Mouse (Mus musculus) heart, adult 10 weeks (tissue): ENCODE measurements around the gene Cxcr2. TPM values are rescaled to one million over a fixed set of nuclear protein-coding genes. Genes with fewer than 3 reads are reported as not detected.

ENCODE experiments used
- polyA plus RNA-seq: library from polyadenylated mRNA; stranded (reverse); fragments of 350-450 nt; fragmentation: Illumina TruSeq; extraction: RNeasy Lipid Tissue Mini Kit (QIAGEN cat#74804); gene quantifications from one replicate; pipeline ENCODE4 v1.2.3, GENCODE M21; 2014; ENCODE audit warnings: low read depth, low replicate concordance

The Cxcr2 gene
- polyA plus RNA-seq = not detected

GRCm38 (mm10) chr1:74153461-74154184 is at the start of gene Cxcr2:
Gene Cxcr2, plus strand, starts transcription at chr1:74153989.

DNA sequence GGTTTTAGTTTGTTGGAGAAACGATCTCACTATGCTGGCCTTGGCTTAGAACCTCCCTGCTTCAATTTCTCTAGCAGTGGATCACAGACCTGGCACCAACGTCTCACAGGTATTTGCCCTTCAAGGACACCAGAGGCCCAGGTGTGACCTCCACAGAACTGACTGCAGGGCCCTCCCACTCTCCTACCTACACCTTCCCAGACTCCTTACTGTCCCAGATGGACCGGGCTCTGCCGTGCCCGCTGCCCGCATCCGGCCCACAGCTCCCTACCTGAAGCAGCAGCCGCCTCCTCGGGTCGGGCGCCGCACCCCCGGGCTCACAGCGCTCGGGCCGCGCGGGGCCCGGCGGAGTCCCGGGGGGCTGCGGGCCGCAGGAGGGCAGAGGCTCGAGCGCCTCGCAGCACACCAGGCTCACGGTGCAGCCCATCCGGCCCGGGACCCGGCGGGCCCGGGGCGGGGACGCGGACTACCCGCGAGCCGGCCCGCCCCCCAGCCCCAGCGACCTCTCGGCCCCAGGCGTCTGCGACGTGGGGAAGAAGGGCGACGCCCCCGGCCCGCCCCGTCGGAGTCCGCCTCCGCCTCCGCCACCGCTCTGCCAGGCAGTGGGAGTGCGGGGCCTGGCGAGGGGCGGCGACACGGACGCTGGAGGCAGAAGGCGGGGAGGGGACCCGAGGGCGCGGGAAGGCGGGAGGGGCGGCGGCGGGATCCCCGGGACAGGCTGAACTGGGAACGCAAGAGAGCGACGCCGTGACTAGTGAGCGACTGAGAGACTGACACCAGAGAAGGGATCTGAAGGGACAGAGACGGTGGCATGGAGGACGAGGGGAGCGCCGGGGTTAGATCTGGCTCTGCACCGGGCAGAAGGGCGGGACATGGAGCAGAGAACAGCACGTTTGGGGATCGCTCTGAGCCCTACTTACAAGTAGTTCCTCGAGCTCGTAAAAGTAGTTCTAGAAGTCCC is 29.5 kb upstream of the Cxcr2 start, which contains the start of gene Tns1:
Gene Tns1, minus strand, starts transcription at position 429 of the 961 bp plus-strand sequence.

DNA sequence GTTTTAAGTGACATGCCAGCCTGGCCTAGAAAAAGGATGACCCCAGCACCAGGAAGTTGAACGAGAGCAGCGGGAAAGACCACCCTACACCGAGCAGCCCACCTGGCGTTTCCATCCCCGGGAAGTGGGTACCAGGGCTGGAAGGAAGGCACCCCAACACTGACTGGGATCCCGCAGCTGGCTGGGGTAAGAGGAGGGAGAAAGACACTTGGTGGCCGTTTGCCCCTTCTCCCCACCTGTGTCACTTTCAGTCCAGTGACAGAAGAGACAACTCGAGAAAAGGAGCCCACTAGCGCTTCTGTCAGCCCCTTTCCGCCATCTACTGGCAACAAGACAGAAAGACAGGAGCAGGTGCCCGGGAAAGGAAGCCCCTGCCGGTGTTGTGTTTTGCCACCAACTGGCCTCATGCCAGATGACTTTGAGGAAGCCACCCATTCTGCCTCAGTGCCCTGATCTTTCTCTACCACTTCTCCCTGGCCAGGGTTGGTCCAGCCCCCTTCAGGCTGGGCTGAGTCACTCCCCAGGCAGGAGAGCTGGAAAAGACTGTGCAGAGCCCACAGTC is 28.7 kb upstream of the Cxcr2 start, which contains the start of gene Rufy4:
Gene Rufy4, plus strand, starts transcription at position 551 of the 562 bp plus-strand sequence.

GRCm38 (mm10) chr1:74194445-74194844 is 40.7 kb downstream of the Cxcr2 start, which contains the start of gene Cxcr1:
Gene Cxcr1, minus strand, starts transcription at chr1:74194631.

Other genes starting within 250 kb of the Cxcr2 start
- 367 TPM for gene Tns1, start 29.5 kb upstream of the Cxcr2 start, polyA plus RNA-seq
- 1.3 TPM for gene Rufy4, start 28.4 kb upstream of the Cxcr2 start, polyA plus RNA-seq
- not detected for gene Cxcr1, start 40.6 kb downstream of the Cxcr2 start, polyA plus RNA-seq
- gene Arpc2, start 82.1 kb downstream of the Cxcr2 start, polyA plus RNA-seq = 163 TPM
- not detected for gene Gpbar1, start 124.6 kb downstream of the Cxcr2 start, polyA plus RNA-seq
- gene Aamp, start 130.7 kb downstream of the Cxcr2 start, polyA plus RNA-seq = 109 TPM
- gene Pnkd, start 130.9 kb downstream of the Cxcr2 start, polyA plus RNA-seq = 110 TPM
- gene Tmbim1, start 151.6 kb downstream of the Cxcr2 start, polyA plus RNA-seq = 66.8 TPM
- gene Catip, start 208.1 kb downstream of the Cxcr2 start, polyA plus RNA-seq = 0.63 TPM
- gene Slc11a1, start 221.2 kb downstream of the Cxcr2 start, polyA plus RNA-seq = 4.0 TPM
- gene Ctdsp1, start 237.5 kb downstream of the Cxcr2 start, polyA plus RNA-seq = 95.7 TPM